Mouse (Mus musculus): ENCODE data around the gene Ifrd2.

Gene Ifrd2

DNA sequence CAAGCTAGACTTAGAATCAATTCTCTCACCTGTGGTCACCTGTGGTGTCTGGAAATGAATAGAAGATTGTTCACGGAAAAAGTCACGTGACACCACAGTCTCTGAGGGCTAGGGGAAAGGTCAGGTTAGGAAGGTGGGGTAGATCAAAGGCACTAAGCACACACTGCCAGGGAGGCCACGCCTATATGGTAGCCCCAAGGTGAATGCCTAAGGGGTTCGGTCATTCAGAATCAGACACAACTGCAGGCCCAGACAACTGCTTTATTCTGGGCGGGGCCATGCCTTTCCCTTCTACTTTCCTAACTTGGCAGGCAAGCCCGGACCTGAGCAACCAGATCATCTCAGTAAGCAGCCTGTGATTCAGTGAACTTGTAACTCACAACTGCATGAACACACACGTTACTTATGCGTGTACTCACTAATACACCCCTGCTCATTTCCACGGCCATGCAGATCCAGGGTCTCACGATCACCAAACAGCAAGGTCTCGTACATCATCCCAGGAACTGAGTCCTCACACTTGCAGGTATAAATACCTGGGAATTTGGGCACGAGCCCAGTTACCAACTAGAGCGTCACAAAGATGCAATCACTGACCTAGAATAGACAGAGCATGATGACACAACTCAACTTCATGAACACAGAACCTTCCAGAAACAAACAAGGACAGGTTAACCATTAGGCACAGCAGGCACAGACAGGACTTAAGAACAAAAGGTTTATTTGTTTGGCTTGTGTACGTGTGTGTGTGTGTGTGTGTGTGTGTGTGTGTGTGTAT lies 11.7 kb upstream of the Ifrd2 start:
- no peak for DNase-seq (ENCODE audit: low spot score in 2 of 2)

DNA sequence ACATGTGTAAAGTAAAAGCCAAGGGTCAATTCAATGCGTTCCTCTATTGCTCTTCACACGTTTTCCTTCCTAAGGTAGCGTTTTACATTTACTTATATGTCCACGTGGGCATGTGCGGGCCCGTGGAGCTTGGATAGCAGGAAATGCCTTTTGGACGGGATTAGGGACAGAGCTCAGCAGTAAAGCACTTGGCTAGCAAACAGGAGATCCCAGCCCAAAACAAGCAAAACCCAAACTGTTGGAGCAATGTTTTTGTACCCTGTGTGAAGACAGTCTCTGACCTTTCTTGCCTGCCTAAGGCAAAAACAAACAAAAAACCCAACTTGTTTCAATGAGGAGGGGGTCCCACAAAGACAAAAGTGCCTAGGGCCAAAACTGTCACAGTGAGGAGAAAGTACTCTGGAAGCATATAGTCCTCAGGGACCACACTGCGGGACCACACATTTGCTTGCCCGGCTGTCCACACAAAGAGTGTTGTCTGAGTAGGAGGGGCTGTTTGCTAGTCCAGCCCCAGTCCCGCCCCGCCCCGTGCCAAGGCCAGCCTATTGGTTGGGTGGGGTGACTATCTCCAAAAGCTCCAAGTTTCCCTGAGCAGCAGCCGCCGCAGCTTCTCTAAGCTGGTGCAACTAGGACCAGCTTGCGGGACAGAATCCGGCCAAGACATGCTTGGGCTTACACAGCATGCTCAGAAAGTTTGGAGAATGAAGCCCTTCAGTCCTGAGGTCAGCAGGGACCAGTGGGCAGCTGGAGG lies 10.9 kb upstream of the Ifrd2 start, which contains the start of gene Hyal1:
Hyal1 (plus strand) TSS at position 571 of the 751 bp plus-strand sequence.
- no peak for DNase-seq (ENCODE audit: low spot score in 2 of 2)

DNA sequence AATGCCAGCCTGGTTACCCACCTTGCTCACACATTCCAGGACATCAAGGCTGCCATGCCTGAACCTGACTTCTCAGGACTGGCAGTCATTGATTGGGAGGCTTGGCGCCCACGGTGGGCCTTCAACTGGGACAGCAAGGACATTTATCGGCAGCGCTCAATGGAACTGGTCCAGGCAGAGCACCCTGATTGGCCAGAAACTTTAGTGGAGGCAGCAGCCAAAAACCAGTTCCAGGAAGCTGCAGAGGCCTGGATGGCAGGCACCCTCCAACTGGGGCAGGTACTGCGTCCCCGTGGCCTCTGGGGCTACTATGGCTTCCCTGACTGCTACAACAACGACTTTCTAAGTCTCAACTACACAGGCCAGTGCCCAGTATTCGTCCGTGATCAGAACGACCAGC lies 9.6 kb upstream of the Ifrd2 start:
- DNase-seq (ENCODE audit: low spot score in 2 of 2), result no peak

DNA sequence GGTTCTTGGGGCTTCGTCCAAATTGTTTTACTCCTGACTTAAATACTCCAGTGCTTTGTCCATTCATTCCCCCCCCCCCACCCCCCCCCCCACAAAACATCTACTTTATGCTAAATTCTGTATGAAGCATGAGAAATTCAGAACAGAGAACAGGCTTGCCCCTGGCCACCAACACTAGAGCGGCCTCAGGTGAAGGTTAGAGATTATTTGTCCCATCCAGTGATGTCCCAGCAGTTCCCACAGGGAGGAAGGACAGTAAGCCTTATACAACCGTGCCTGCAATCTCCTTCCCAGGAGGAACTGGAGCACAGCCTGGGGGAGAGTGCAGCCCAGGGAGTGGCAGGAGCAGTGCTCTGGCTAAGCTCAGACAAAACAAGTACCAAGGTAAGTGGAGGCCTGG lies 8.9 kb upstream of the Ifrd2 start, which contains the start of gene Naa80:
Naa80 (plus strand) TSS at position 301 of the 400 bp plus-strand sequence.
- DNase-seq (ENCODE audit: low spot score in 2 of 2), result no peak

DNA sequence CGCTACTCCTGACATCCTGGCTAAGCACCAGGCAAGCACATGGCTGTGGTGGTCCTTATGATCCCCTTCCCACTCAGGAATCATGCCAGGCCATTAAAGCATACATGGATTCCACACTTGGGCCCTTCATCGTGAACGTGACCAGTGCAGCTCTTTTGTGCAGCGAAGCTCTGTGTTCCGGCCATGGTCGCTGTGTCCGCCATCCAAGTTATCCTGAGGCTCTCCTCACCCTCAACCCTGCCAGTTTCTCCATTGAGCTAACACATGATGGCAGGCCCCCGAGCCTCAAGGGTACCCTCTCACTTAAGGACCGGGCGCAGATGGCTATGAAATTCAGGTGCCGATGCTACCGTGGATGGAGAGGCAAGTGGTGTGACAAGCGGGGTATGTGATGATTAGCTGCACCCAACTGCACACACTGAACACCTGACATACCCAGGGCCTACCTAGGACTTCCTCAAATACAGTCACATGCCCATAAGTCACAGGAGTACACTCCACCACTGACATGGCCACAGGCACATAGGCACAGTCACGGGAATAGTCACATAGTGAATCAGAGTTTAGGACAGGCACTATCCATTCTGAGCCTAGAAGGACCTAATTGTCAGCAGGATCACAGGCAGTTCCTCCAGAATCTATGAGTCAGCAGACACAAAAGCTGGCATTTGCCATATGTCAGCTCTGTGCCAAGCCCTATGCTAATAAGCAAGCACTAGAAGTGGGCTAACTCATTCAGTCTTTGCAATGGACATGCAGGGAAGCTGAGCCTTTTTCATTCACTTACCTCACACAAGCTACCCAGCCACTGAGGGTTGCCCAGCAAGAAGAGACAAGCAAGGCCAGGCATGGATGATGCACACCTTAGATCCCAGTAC lies 8.2 kb upstream of the Ifrd2 start:
- peak in 1 of 2 experiments; percentile 47 for DNase-seq (ENCODE audit: low spot score in 2 of 2)

DNA sequence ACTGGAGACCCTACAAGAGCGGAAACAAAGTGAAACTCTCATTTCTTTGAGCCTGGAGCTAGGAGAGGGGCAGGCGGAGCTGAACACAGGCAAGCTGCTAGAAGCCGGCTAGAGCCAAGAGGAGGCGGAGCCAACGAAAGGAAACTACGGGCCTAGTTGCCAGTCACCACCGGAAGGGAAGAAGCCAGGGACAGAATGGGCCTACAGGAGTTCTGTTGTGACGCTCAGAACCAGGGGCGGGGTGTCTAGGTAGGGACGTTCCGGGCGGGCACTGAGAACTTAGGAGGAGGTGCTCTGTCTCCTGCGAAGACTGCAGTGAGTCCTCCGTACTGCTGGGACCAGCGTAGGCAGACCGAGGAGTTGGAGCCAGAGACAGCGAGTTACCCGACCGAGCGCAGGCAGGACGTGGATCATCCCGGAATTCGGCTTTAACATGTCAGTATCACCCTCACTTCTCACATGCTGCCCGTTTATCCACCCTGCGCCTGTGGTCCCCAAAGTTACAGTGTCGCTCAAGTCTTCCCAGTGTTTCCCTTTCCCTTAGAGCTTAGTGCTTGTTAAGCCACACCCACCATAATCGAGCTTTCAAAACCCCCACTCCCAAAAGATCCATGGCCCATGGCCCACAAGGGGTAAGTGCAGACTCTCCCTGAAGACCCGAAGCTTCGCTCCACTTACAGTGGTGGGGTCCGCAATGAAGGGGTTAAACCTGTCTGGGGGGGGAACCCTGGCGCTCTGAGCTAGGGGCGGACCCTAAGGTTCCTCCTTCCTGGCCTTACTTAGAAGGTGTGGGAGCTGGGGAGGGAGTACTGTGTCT lies 6.7 kb upstream of the Ifrd2 start, which contains the start of gene Hyal3:
Hyal3 (plus strand) TSS at position 318 of the 817 bp plus-strand sequence.
- peak; percentile 73 to 82 for DNase-seq (ENCODE audit: low spot score in 2 of 2)

DNA sequence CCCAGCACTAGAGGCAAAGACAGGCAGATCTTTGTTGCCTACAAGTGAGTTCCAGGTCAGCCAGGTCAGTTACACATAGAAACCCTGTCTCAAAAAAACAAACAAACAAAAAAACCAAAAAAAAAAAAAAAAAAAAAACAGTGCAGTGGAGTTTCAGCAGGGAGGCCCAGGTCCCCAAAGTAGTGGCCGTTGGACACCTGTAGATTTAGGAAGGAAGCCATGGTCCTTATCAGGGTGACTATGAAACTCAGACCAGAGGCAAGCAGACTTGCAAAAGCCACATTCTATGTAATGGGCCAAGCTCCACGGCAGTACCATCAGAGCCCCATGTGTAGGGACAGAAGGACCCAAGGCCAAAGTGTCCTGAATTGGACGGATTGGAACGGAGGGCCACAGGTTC lies 5.9 kb upstream of the Ifrd2 start:
- DNase-seq (ENCODE audit: low spot score in 2 of 2), result no peak

DNA sequence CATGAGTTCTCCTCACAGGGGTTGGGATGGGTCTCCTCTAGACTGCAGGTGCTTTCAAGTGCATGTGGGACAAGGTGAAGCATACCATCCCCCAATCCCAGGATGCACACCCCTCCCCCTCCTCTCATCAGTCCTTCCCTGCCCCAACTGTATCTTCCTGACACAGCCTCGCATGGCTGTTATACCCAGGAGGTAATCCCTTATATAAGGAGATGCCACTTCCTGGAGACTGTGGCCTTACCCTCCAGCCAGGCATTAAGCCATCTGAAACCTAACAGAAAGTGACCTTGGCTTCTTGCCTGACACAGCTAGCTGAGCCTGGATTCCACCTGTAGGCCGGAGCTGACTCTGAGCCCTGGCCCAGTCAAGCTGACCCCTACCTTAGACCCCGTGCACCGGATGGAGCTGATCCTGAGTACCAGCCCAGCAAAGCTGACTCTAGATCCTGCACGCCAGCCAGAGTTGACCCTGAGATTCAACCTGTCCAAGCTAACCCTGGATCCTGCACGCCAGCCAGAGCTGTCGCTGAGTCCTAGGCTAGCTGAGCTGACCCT lies 4.9 kb upstream of the Ifrd2 start:
- no peak for DNase-seq (ENCODE audit: low spot score in 2 of 2)

DNA sequence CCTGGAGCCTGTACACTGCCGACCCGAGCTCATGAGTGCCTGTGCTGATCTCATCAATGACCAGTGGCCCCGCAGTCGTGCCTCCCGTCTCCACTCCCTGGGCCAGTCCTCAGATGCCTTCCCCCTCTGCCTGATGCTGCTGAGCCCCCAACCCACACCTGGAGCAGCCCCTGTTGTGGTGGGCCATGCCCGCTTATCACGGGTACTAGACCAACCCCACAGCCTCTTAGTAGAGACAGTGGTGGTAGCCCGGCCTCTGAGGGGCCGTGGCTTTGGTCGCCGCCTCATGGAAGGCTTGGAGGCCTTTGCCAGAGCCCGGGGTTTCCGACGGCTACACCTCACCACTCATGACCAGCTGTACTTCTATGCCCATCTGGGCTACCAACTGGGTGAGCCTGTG lies 4.3 kb upstream of the Ifrd2 start:
- DNase-seq (ENCODE audit: low spot score in 2 of 2), result no peak

DNA sequence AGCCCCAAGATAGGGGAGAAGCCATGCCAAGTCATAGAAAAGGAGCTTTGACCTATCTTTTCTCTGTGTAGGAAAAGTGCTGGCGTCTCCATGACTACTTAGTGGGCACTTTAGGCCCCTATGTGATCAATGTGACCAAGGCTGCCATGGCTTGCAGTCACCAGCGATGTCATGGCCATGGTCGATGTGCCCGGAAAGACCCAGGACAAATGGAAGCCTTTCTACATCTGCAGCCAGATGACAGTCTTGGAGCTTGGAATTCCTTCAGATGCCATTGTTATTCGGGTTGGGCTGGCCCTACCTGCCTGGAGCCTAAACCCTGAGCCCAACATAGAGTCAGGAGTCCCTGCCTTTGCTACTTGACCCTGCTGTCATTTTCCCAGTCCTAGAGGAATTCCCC lies 938 bp upstream of the Ifrd2 start:
- DNase-seq (ENCODE audit: low spot score in 2 of 2), result no peak

DNA sequence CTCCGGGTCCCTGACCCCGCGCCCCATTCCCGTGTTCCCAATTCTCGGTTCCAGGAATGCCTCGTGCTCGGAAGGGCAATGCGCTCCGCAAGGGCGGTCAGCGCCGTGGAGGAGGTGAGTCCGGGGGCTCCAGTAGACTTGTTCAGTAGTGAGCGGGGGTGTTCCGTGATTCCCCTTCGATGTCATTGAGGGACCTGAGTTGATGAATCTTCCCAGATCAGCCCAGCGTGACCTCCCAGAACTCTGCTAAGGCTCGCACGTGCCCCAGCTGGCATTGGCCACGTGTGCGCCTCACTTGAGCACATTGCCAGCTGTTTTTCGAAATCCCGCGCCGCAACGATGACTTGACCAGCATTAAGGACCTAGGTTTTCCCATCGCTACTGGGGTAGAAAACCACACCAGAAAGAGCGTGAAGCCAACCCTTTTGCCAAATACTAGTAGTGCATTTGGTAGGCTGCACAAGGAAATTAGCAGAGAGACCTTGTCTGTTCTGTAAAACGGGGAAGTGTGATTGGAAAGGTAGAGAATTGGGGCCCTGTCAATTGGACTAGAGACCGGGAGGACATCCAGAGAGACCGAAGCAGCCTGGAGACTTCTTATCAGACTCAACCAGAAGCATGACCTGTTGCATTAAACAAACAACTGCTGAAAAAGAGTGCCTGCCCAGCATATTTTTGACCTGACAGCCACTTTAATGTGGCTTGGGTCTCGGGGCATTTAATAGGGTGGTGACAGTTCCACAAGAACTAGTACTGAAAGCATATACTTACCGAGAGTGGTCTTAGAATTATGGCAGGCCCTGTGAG lies 594 bp downstream of the Ifrd2 start:
- DNase-seq (ENCODE audit: low spot score in 2 of 2), result no peak

DNA sequence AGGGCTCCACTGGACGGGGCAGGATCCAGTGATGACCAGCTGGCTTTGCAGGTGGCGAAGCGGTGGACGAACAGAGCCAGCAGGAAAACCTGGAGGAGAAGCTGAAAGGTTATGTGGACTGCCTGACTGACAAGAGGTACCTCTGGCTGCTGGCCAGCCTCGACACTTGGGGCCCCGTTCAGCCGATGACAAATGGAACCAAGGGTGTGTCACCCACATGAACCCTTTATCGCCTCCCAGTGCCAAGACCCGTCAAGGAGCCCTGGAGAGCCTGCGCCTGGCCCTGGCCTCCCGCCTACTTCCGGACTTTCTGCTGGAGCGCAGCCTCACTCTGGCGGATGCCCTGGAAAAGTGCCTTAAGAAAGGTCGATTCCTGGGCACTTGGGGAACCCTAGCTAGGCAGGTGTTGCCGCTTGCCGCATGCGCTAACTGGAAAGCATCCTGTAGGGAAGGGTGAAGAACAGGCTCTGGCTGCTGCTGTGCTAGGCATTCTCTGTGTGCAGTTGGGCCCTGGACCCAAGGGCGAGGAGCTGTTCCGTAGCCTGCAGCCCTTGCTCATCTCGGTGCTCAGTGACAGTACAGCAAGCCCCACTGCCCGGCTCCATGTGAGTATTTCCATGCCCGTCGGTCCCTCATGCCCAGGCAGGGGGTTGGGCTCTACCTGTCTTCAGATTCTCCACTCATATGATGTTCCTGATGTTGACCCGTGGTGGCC lies 2.8 kb downstream of the Ifrd2 start:
- no peak for DNase-seq (ENCODE audit: low spot score in 2 of 2)

DNA sequence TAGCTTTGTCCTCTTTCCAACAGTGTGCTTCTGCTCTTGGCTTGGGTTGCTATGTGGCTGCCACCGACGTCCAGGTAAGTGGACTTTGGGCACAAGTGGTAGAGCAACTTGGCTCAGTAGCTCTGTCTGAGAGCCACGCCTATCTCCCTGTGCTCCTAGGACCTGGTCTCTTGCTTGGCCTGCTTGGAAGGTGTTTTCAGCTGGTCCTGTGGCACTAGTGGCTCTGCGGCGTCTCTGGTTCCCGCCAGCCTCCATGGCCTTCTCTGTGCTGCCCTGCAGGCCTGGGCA lies 3.3 kb downstream of the Ifrd2 start:
- DNase-seq (ENCODE audit: low spot score in 2 of 2), result no peak

DNA sequence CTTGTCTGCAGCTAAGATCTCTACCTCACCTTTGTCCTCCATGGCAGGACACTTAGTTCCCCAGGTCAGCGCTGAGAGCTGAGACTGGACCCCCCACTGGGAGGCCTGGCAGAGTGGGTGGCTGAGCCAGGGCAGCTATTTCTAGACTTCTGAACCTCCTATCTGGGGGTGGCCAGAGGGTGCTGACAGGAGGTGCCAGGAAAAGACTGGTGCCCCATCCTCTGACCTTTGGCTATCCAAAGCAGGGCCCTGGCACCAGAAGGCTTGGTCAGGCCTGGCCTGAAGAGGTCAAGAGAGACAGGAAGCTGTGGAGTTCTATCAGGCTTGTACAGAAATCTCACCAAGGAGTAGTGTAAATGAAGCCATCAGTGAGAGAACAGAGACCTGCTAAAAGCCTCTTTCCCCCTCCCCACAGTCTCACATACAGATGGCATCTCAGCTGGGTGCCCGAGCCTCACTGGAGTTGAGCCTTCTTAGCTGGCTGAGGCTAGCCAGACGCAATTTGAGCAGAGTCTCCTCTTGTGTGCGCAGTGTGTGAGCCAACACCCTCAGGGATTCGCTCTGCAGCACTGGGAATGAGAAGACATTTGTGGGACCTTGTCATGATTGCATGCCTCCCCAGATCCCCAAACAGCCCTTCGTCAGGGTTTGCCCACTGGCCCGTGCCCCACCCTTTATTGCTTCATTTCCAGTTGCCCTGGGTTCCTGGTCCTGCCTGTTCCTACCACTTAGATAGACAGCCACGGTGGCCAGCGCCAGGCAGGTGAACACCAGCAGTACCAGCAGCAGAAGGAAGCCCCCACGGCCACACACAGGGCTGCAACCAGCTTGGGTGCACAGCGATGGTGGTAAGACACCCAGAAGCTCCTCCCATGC lies 5.9 kb downstream of the Ifrd2 start:
- no peak for DNase-seq (ENCODE audit: low spot score in 2 of 2)

DNA sequence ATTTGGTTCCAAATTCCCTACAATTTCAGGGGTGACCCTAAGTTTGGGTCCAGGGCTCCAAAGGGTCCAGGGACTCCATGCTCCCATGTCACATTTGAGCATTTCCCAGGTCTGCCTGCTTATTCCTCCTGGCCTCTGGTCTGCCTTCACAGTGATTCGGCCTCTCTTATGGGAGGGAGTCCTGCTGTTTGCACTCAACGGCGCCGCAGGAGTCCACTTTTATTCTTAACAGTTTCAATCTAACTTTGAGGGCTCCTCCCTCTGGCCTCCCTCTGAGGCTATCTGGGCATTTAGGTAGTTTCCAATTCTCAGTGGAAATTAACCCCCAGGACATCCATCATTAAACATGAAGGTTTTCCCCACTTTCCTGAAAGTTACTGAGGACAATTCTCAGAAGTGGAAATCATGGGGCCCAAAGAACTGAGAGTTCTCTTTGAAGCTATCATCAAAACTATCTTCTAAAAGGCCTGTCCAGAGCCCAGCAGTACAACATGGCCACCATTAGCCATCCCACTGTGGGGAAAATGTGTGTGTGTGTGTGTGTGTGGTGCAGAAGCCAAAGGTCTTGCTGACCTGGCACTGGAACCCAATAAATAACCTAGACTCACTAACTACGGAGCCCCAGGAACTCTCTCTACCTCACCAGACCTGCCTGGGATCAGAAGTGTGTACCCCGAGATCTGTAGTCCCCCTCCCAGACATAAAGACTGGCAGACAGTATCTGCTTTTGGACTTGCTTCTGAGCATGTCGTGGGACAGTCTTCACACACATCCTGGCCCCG lies 7.0 kb downstream of the Ifrd2 start:
- DNase-seq (ENCODE audit: low spot score in 2 of 2), result no peak

DNA sequence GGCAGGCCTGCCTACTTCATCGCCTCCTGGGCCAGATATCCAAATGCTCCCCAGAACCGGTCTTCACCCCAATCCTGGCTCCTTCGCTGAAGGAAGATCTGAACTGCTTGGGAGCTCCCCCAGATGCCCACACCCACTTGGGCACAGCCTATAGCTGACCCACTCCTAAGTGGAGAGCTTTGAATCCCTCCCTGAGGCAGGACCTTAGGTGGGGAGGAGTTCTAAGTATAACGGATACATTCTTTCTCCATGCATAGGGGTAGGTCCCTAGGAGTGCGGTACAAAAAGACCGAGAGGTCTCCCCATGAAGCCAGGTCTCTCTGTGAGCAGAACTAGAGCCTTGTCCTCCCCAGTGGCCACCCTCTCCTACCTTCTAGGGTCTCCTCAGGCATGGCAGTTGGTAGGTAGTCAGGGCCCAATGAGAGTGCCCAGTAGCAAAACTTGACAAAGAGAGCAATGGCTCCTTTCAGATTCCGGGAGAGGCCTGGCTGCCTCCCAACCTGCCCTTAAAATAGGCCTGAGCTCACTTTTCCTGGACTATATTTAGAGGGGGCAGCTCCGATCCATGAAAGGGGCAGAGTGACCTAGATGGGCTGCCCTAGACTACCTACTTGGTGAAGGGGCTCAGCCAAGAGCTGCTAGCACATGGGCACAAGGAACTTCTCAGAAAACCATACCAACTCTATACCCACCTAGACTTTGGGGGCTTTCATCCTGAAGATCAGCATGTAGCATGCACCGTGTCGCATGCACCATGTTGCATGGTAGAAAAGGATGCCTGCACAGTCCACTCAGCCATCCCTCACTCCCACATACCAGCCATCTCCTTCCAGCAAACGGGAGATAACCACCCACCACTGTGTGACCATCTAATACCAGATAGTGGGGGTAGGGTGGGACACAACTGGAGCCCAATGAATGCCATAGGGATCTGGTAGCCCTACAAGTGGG lies 9.5 kb downstream of the Ifrd2 start:
- DNase-seq (ENCODE audit: low spot score in 2 of 2), result no peak

DNA sequence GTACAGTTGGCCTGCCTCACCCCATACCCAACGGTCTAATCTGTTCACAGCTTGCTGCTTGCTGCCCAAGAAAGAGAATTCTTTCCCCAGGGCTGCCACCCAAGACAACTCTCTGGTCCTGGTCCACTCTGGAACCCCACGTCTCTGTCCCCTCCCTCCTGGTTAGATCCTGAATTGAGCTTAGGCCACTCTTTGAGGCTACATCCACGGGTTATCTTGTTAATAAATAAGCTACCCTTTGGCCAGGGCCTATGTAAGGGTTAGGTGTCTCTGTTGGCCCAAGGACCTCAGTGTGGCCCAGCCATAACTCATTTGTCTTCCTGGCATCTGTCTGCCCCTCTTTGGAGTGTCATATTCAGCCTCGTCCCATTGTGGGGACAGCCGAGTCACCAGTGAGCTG lies 10.9 kb downstream of the Ifrd2 start:
- no peak for DNase-seq (ENCODE audit: low spot score in 2 of 2)

All from natural killer cell, adult 2 months (primary cell).